Mouse (Mus musculus) CD8-positive naive resting alpha-beta T cell, adult 2 months (primary cell): ENCODE results near the gene Zscan12.
A peak's percentile ranks its signal among the peaks of the same experiment; 100 is the strongest.
"Not testable (repeated sequence)": the region's sequence is repeated elsewhere in the genome, so short reads cannot be mapped to it uniquely, and the experiment has no call there.

ENCODE experiments used
- DNase-seq, 2 experiments: peaks; one replicate each; pipeline ENCODE4 v3.0.0; 2022; ENCODE audit warnings: low read depth in 2 of 2, low spot score in 2 of 2

Zscan12 gene

GRCm38 (mm10) chr13:21362621-21363248 is at the start of gene Zscan12:
Gene Zscan12, plus strand, starts transcription at chr13:21362820.
- peak; percentile 47 to 67 for DNase-seq

DNA sequence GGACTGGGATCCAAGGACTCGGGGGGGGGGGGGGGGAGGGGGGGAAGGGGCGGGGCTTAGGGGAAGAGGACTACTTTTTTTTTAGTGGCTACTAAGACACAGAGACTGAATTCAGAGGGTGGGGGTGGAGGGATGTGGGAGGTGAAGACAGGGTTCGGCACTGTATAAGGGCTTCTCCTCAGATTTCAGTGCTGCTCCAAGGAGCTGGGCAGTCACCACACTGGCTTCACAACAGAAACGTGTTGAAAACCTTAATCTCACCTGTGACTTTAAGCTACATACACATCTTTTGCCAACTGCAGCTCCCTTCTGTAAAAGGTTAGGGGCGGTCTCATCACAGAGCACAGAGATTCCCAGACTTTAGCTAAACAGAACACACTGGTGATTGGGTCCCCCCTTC is 49.8 kb upstream of the Zscan12 start:
- no peak for DNase-seq

DNA sequence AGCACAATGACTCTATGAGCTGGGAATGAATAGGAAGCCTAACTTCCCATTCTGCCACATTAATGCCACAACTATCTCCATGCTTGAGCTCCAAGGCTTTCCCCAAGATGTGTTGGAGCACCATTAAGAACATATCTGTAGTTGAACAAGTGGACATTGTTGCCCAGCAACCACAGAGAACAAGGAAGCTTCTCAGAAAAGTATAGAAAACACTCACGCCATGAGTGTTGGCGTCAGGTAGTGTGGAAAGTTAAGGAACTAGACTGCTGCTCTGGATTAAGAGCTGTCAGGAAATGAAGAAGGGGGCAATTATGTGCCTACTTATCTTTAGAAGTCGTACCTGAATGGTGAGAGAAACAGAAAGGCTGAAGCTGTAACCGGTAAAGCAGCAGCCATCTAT is 48.7 kb upstream of the Zscan12 start:
- no peak for DNase-seq

DNA sequence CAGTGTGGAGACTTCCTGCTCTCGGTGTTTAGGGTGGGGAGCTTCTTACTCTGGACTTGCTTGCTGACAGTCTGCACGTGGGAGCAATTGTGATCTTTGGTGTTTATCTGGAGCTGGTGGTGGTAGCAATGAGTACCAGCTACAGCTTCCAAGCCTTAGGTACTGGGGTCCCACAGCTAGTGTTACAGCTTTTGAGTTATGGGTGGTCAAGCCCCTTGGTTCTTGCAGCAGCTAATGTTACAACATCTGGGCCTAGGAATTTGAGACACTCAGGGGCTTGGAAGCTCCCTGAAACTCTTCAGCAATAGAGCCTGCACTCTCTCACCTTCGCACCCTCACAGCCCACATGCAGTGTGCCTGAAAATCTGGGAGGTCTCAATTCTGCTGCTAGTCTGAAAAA is 42.4 kb upstream of the Zscan12 start:
- DNase-seq: no peak

- DNase-seq: no peak
Observed at GRCm38 (mm10) chr13:21321890-21322494, 40.6 kb upstream of the Zscan12 start.

- DNase-seq: no peak
Observed at GRCm38 (mm10) chr13:21322509-21323375, 39.9 kb upstream of the Zscan12 start.

DNA sequence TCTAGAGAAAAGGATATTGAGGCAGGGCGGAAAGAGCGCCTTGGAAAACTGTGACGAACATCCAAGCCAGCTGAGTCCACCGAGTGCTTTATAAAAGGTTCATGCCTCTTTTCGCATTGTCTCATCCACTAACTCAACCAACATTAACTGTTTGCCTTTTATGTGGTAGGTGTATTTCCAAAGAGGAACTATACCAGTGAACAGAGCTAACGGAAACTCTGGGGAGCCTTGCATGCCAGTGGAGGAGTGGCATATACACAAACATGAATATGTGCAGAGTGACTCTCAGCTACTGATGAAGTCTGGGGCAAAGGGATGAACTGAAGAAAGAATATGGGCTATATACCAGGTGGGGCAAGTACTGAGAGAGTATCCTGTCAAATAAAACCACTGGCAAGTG is 39.2 kb upstream of the Zscan12 start:
- DNase-seq: no peak

GRCm38 (mm10) chr13:21326191-21326590 is 36.4 kb upstream of the Zscan12 start:
- no peak for DNase-seq

GRCm38 (mm10) chr13:21326657-21327211 is 35.9 kb upstream of the Zscan12 start:
- DNase-seq: peak in 1 of 2 experiments; percentile 4

- DNase-seq: no peak
Observed at GRCm38 (mm10) chr13:21327424-21327823, 35.2 kb upstream of the Zscan12 start.

- no peak for DNase-seq
Observed at GRCm38 (mm10) chr13:21346610-21347009, 16.0 kb upstream of the Zscan12 start, which contains the start of gene Olfr1367. Gene Olfr1367, plus strand, starts transcription at chr13:21346910.

GRCm38 (mm10) chr13:21350593-21350992 is 12.0 kb upstream of the Zscan12 start:
- no peak for DNase-seq

DNA sequence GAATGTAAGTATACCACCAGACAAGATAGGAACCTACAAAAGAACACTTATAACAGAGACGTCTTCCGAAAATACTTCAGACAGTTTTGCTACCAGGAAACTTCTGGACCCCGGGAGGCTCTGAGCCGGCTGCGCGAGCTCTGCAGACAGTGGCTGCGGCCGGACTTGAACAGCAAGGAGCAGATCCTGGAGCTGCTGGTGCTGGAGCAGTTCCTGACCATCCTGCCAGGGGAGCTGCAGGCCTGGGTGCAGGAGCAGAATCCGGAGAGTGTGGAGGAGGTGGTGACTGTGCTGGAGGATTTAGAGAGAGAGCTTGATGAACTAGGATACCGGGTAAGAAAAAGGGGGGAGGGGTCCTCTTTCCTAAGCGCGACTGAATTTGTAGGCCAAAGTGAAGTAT is 1.1 kb downstream of the Zscan12 start:
- DNase-seq: no peak

DNA sequence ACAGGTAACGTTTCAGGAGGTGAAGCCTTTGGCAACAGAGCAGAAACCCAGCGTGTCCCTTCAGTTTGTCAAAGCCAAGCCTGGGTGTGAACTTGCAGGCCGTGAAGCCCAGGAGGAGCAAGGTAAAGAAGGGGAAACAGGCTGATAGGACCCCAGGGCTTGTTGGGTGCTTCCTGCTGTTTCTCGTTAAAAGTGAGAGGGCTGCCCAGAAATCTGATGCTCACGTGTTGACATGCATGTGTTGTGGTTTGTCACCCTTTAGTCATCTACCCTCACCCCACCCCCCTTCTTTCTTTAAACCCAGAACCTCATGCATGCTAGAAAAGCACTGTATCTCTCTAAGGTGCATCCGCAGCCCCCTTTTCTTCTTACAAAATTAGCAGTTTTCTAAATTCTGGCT is 4.0 kb downstream of the Zscan12 start:
- DNase-seq: peak; percentile 37 to 61

GRCm38 (mm10) chr13:21372700-21373099 is 10.1 kb downstream of the Zscan12 start:
- no peak for DNase-seq

- no peak for DNase-seq
Observed at GRCm38 (mm10) chr13:21377773-21378172, 15.2 kb downstream of the Zscan12 start.

DNA sequence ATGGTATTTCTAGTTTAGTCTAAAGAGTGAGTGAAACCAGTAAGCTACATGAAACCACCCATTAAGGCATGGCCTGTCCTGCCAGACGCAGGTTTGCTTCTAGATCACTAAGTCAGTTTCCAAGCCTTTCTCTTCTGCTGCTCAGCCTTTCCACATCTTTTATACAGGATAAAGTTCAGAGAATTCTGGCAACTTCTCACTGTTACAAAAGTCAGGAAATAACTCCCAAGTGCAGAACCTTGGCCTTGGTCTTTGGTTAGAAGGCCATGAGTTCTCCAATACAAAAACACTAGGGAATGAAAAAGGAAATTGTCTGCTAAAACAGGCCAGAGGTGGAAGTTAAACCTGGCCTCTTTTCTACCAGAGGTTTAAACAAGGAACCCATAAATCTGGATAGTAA is 32.6 kb downstream of the Zscan12 start:
- no peak for DNase-seq

DNA sequence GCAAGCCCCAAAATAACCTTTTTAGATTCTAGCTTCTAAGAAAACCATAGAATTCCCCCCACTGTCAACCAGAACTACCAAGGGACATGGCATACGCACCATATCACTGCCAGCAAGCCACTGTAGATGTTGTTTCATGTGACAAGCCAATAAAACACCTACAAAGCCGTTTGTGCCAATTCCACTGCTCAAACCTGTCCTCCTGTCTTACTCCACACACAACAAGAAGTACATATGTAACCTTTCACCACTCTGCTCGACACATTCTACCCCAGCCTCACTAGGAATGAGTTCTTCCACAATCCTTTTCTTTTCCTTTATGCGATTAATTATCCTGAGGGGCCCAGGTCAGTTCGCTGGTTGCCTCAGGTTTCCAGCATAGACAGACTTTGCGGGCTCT is 33.0 kb downstream of the Zscan12 start:
- no peak for DNase-seq

GRCm38 (mm10) chr13:21396048-21396447 is 33.4 kb downstream of the Zscan12 start:
- not testable (repeated sequence) for DNase-seq

DNA sequence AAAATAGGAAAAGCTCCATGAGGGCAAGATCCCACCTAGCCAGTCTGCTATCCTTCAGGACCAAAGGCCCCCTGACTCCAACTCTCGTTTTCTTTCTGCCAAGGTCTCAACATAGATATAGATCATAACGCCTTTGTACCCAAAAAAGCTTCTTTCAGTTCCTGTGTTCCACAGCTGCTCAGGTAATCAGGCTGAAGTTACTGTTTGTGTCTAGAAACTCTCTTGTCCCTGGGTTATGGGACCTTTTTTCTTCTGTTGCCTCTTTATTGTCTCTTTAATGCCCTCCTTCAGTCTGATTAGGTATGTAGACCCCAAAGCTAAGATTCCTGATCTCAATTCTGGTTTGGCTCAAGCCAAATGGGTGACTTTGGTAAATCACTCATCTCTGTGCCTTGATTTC is 34.9 kb downstream of the Zscan12 start:
- DNase-seq: no peak

DNA sequence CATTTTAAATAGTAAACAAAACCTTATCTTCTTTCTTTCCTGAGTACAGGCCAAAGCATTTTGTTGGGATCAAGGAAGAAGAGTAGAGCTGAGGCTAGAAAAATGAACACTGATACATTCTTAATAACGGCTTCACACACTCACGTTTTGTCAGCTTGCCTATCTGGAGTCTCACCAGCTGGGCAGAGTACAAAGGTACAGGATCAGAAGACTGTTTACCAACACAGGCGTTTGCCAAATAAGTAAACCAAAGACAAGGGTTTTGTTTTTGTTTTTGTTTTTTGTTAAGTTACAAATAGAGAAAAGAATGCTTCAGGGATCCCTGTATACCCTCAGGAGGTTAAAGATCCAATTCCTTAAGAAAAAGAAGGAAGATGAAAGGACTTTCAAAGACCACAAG is 38.5 kb downstream of the Zscan12 start:
- no peak for DNase-seq
